Mouse (Mus musculus): ENCODE results near the gene Aco2. TPM values are rescaled to one million over a fixed set of nuclear protein-coding genes. Genes with fewer than 3 reads are reported as not detected.
"Not testable (repeated sequence)": the region's sequence is repeated elsewhere in the genome, so short reads cannot be mapped to it uniquely, and the experiment has no call there.

Gene Aco2
- polyA plus RNA-seq, 1 experiment from 2014 or later = 200 TPM

DNA sequence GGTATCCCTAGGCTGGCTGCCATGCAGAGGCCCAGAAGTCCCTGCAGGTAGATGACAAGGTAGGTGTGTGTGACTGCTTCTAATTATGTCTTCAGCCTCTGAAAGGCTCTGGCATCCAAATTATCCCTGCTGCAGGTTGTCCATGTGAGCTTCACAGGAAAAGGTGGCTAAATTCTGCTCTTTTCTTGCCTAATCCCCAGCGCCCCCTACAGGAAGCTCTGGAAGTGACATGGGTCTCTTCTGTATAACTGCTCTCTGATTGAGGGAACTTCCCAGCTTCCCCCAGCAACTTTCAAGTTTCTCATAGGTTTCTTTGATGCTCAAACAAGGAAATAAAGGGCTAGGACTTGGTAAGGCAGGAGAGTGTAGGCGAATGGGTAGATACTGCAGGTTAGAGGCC, 32.8 kb downstream of the Aco2 start:
- ATAC-seq (ENCODE audit: insufficient read depth, low FRiP score) = no peak
- Histone ChIP-seq H3K27ac (ENCODE audit: low read length) (no peak overlapping the region), H3K4me2 (ENCODE audit: low read depth, low read length) (no peak overlapping the region), H3K9ac (ENCODE audit: low read length) (no peak overlapping the region), H3K36me3 (ENCODE audit: control insufficient read depth, insufficient read depth, low read length) (peaks cover 18% of the 10 kb centered on the region; the same call in 1 of the 2 replicates), H3K4me3 (replicated peaks; ENCODE audit: low read length) (no peak overlapping the region), H3K9me3 (replicated peaks; ENCODE audit: control insufficient read depth, low read length) (no peaks in the 10 kb centered on the region), H3K4me1 (ENCODE audit: control insufficient read depth, insufficient read depth, low read length) (no peaks in the 10 kb centered on the region), H3K27me3 (ENCODE audit: control insufficient read depth, insufficient read depth, low read length) (no peaks in the 10 kb centered on the region)
- WGBS = 42% methylated on average over 2 of the region's 2 CpGs

GRCm38 (mm10) chr15:81907953-81908352, 35.8 kb downstream of the Aco2 start:
- Histone ChIP-seq H3K27me3 (ENCODE audit: control insufficient read depth, insufficient read depth, low read length) (no peaks in the 10 kb centered on the region), H3K4me3 (replicated peaks; ENCODE audit: low read length) (no peak overlapping the region), H3K4me1 (ENCODE audit: control insufficient read depth, insufficient read depth, low read length) (no peaks in the 10 kb centered on the region), H3K4me2 (ENCODE audit: low read depth, low read length) (no peak overlapping the region), H3K36me3 (ENCODE audit: control insufficient read depth, insufficient read depth, low read length) (peaks cover 10% of the 10 kb centered on the region), H3K9me3 (replicated peaks; ENCODE audit: control insufficient read depth, low read length) (no peaks in the 10 kb centered on the region), H3K9ac (ENCODE audit: low read length) (no peak overlapping the region), H3K27ac (ENCODE audit: low read length) (no peak overlapping the region)
- no peak for ATAC-seq (ENCODE audit: insufficient read depth, low FRiP score)
- WGBS = 82% methylated on average over 8 of the region's 8 CpGs

DNA sequence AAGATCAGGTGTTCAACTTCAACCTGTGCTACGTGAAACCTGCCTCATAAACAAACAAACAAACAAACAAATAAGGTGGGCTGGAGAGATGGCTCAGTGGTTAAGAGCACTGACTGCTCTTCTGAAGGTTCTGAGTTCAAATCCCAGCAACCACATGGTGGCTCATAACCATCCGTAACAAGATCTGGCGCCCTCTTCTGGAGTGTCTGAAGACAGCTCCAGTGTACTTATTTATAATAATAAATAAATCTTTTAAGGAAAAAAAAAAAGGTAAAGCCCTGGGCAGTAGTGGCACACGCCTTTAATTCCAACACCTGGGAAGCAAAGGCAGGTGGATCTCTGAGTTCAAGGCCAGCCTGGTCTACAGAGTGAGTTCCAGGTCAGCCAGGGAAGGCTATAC, 36.7 kb downstream of the Aco2 start:
- ATAC-seq (ENCODE audit: insufficient read depth, low FRiP score); H3K27ac ChIP-seq (ENCODE audit: low read length); H3K4me3 ChIP-seq (replicated peaks; ENCODE audit: low read length); H3K9me3 ChIP-seq (replicated peaks; ENCODE audit: control insufficient read depth, low read length); H3K9ac ChIP-seq (ENCODE audit: low read length); H3K4me1 ChIP-seq (ENCODE audit: control insufficient read depth, insufficient read depth, low read length); H3K27me3 ChIP-seq (ENCODE audit: control insufficient read depth, insufficient read depth, low read length); H3K4me2 ChIP-seq (ENCODE audit: low read depth, low read length): not testable (repeated sequence)
- peaks cover 16% of the 10 kb centered on the region for H3K36me3 ChIP-seq (ENCODE audit: control insufficient read depth, insufficient read depth, low read length)
- 85% methylated on average over 4 of the region's 4 CpGs for WGBS

DNA sequence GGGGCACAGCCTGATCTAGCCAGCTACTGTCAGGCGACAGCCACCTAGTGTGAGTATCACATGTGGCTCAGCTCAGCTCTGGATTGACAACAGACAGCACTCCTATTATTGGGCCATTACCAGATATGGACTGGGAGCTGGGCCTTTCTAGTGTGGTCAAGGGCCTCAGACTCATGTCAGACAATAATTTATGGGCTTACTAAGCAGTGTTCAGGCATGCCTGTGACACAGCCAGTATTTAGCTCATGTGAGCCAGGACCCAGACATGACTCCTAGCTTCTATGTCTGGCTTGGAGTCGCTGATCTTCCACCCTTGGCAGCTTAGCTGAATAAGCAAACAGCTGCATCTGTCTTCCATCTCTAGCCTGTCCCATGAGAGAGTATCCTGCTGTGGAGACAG, 40.4 kb downstream of the Aco2 start:
- H3K27me3 ChIP-seq (ENCODE audit: control insufficient read depth, insufficient read depth, low read length) = no peaks in the 10 kb centered on the region
- H3K4me1 ChIP-seq (ENCODE audit: control insufficient read depth, insufficient read depth, low read length) = no peaks in the 10 kb centered on the region
- ATAC-seq (ENCODE audit: insufficient read depth, low FRiP score) = 0 out of 2 replicates have a peak, but pooled peaks have one; percentile 37
- no peaks in the 10 kb centered on the region for H3K9me3 ChIP-seq (replicated peaks; ENCODE audit: control insufficient read depth, low read length)
- 57% methylated on average over 2 of the region's 2 CpGs for WGBS
- H3K4me2 ChIP-seq (ENCODE audit: low read depth, low read length) = no peak overlapping the region
- H3K4me3 ChIP-seq (replicated peaks; ENCODE audit: low read length) = no peak overlapping the region
- no peak overlapping the region for H3K9ac ChIP-seq (ENCODE audit: low read length)
- H3K27ac ChIP-seq (ENCODE audit: low read length) = no peak overlapping the region
- H3K36me3 ChIP-seq (ENCODE audit: control insufficient read depth, insufficient read depth, low read length) = peaks cover 21% of the 10 kb centered on the region

GRCm38 (mm10) chr15:81914668-81915067, 42.6 kb downstream of the Aco2 start:
- peaks cover 14% of the 10 kb centered on the region for H3K36me3 ChIP-seq (ENCODE audit: control insufficient read depth, insufficient read depth, low read length)
- no peak overlapping the region for H3K4me2 ChIP-seq (ENCODE audit: low read depth, low read length)
- no peak overlapping the region for H3K9ac ChIP-seq (ENCODE audit: low read length)
- H3K27me3 ChIP-seq (ENCODE audit: control insufficient read depth, insufficient read depth, low read length) = no peaks in the 10 kb centered on the region
- no peaks in the 10 kb centered on the region for H3K4me1 ChIP-seq (ENCODE audit: control insufficient read depth, insufficient read depth, low read length)
- no peaks in the 10 kb centered on the region for H3K9me3 ChIP-seq (replicated peaks; ENCODE audit: control insufficient read depth, low read length)
- no peak overlapping the region for H3K27ac ChIP-seq (ENCODE audit: low read length)
- no peak for ATAC-seq (ENCODE audit: insufficient read depth, low FRiP score)
- no peak overlapping the region for H3K4me3 ChIP-seq (replicated peaks; ENCODE audit: low read length)
- 84% methylated on average over 5 of the region's 5 CpGs for WGBS

DNA sequence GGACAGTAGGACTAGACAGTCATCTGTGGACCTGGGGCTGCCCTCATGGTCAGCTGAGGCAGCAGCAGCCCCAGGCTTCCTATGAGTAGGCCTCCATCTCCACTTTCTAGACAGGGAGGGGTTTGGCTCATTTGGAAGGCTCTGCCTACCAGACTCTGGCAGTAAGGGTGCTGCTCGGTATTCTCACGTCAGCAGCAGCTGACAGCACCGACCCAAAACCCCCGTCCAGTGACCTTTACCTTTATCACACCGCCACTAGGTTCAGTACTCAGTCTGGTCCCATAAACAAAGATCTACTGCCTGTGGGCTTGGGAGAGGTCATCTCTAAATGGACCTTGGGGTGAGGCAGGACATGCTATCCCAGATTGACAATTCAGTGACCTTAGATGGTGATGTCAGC, 43.6 kb downstream of the Aco2 start:
- Histone ChIP-seq H3K4me3 (replicated peaks; ENCODE audit: low read length) (no peak overlapping the region), H3K9ac (ENCODE audit: low read length) (no peak overlapping the region), H3K36me3 (ENCODE audit: control insufficient read depth, insufficient read depth, low read length) (peaks cover 13% of the 10 kb centered on the region), H3K4me1 (ENCODE audit: control insufficient read depth, insufficient read depth, low read length) (no peaks in the 10 kb centered on the region), H3K9me3 (replicated peaks; ENCODE audit: control insufficient read depth, low read length) (no peaks in the 10 kb centered on the region), H3K4me2 (ENCODE audit: low read depth, low read length) (no peak overlapping the region), H3K27ac (ENCODE audit: low read length) (no peak overlapping the region), H3K27me3 (ENCODE audit: control insufficient read depth, insufficient read depth, low read length) (no peaks in the 10 kb centered on the region)
- no peak for ATAC-seq (ENCODE audit: insufficient read depth, low FRiP score)
- 66% methylated on average over 5 of the region's 5 CpGs for WGBS

GRCm38 (mm10) chr15:81917201-81917600, 45.1 kb downstream of the Aco2 start:
- no peak overlapping the region for H3K4me3 ChIP-seq (replicated peaks; ENCODE audit: low read length)
- no peak overlapping the region for H3K4me2 ChIP-seq (ENCODE audit: low read depth, low read length)
- H3K27me3 ChIP-seq (ENCODE audit: control insufficient read depth, insufficient read depth, low read length) = no peaks in the 10 kb centered on the region
- no peak overlapping the region for H3K27ac ChIP-seq (ENCODE audit: low read length)
- 86% methylated on average over 12 of the region's 12 CpGs for WGBS
- H3K36me3 ChIP-seq (ENCODE audit: control insufficient read depth, insufficient read depth, low read length) = peaks cover 13% of the 10 kb centered on the region
- H3K9me3 ChIP-seq (replicated peaks; ENCODE audit: control insufficient read depth, low read length) = no peaks in the 10 kb centered on the region
- ATAC-seq (ENCODE audit: insufficient read depth, low FRiP score) = no peak
- no peaks in the 10 kb centered on the region for H3K4me1 ChIP-seq (ENCODE audit: control insufficient read depth, insufficient read depth, low read length)
- no peak overlapping the region for H3K9ac ChIP-seq (ENCODE audit: low read length)

GRCm38 (mm10) chr15:81917621-81918463, 45.7 kb downstream of the Aco2 start:
- ATAC-seq (ENCODE audit: insufficient read depth, low FRiP score) = peak; percentile 54; the same call in 1 of the 2 replicates
- H3K4me3 ChIP-seq (replicated peaks; ENCODE audit: low read length) = no peak overlapping the region
- H3K9me3 ChIP-seq (replicated peaks; ENCODE audit: control insufficient read depth, low read length) = no peaks in the 10 kb centered on the region
- no peaks in the 10 kb centered on the region for H3K4me1 ChIP-seq (ENCODE audit: control insufficient read depth, insufficient read depth, low read length)
- H3K27ac ChIP-seq (ENCODE audit: low read length) = no peak overlapping the region
- no peak overlapping the region for H3K4me2 ChIP-seq (ENCODE audit: low read depth, low read length)
- peaks cover 13% of the 10 kb centered on the region for H3K36me3 ChIP-seq (ENCODE audit: control insufficient read depth, insufficient read depth, low read length)
- H3K27me3 ChIP-seq (ENCODE audit: control insufficient read depth, insufficient read depth, low read length) = no peaks in the 10 kb centered on the region
- no peak overlapping the region for H3K9ac ChIP-seq (ENCODE audit: low read length)
- 49% methylated on average over 6 of the region's 6 CpGs for WGBS

GRCm38 (mm10) chr15:81919062-81919461, 47.0 kb downstream of the Aco2 start:
- no peaks in the 10 kb centered on the region for H3K9me3 ChIP-seq (replicated peaks; ENCODE audit: control insufficient read depth, low read length)
- H3K4me1 ChIP-seq (ENCODE audit: control insufficient read depth, insufficient read depth, low read length) = no peaks in the 10 kb centered on the region
- no peaks in the 10 kb centered on the region for H3K27me3 ChIP-seq (ENCODE audit: control insufficient read depth, insufficient read depth, low read length)
- 82% methylated on average over 5 of the region's 5 CpGs for WGBS
- ATAC-seq (ENCODE audit: insufficient read depth, low FRiP score) = no peak
- no peak overlapping the region for H3K9ac ChIP-seq (ENCODE audit: low read length)
- no peak overlapping the region for H3K27ac ChIP-seq (ENCODE audit: low read length)
- H3K4me2 ChIP-seq (ENCODE audit: low read depth, low read length) = no peak overlapping the region
- H3K36me3 ChIP-seq (ENCODE audit: control insufficient read depth, insufficient read depth, low read length) = peaks cover 7% of the 10 kb centered on the region; the same call in 1 of the 2 replicates
- no peak overlapping the region for H3K4me3 ChIP-seq (replicated peaks; ENCODE audit: low read length)
